Mouse (Mus musculus): ENCODE data around the gene Serpina3n.
"Not testable (repeated sequence)": the region's sequence is repeated elsewhere in the genome, so short reads cannot be mapped to it uniquely, and the experiment has no call there.

Serpina3n gene

GRCm38 (mm10) chr12:104406454-104406885, at the start of gene Serpina3n:
Gene Serpina3n (plus strand): TSS chr12:104406729.
- in situ Hi-C loops (cut with MboI; ENCODE audit: low sequenced_read_pairs), result no loop called here

- in situ Hi-C loops (cut with MboI; ENCODE audit: low sequenced_read_pairs), result no loop called here
Measured at GRCm38 (mm10) chr12:104369986-104370385, 36.5 kb upstream of the Serpina3n start.

- in situ Hi-C loops (cut with MboI; ENCODE audit: low sequenced_read_pairs), result not testable (repeated sequence)
Measured at GRCm38 (mm10) chr12:104377179-104377578, 29.4 kb upstream of the Serpina3n start.

GRCm38 (mm10) chr12:104378351-104378750, 28.2 kb upstream of the Serpina3n start:
- in situ Hi-C loops (cut with MboI; ENCODE audit: low sequenced_read_pairs), result not testable (repeated sequence)

GRCm38 (mm10) chr12:104378815-104379214, 27.7 kb upstream of the Serpina3n start:
- in situ Hi-C loops (cut with MboI; ENCODE audit: low sequenced_read_pairs), result not testable (repeated sequence)

- in situ Hi-C loops (cut with MboI; ENCODE audit: low sequenced_read_pairs), result no loop called here
Measured at GRCm38 (mm10) chr12:104379856-104380255, 26.7 kb upstream of the Serpina3n start.

- in situ Hi-C loops (cut with MboI; ENCODE audit: low sequenced_read_pairs), result not testable (repeated sequence)
Measured at GRCm38 (mm10) chr12:104381071-104381604, 25.4 kb upstream of the Serpina3n start.

- in situ Hi-C loops (cut with MboI; ENCODE audit: low sequenced_read_pairs), result not testable (repeated sequence)
Measured at GRCm38 (mm10) chr12:104385987-104386386, 20.5 kb upstream of the Serpina3n start.

GRCm38 (mm10) chr12:104386878-104387277, 19.7 kb upstream of the Serpina3n start:
- in situ Hi-C loops (cut with MboI; ENCODE audit: low sequenced_read_pairs), result not testable (repeated sequence)

GRCm38 (mm10) chr12:104388477-104388876, 18.1 kb upstream of the Serpina3n start:
- in situ Hi-C loops (cut with MboI; ENCODE audit: low sequenced_read_pairs), result no loop called here

- in situ Hi-C loops (cut with MboI; ENCODE audit: low sequenced_read_pairs), result not testable (repeated sequence)
Measured at GRCm38 (mm10) chr12:104391057-104391456, 15.5 kb upstream of the Serpina3n start.

GRCm38 (mm10) chr12:104403968-104404367, 2.6 kb upstream of the Serpina3n start:
- in situ Hi-C loops (cut with MboI; ENCODE audit: low sequenced_read_pairs), result no loop called here

GRCm38 (mm10) chr12:104412507-104412906, 6.0 kb downstream of the Serpina3n start:
- in situ Hi-C loops (cut with MboI; ENCODE audit: low sequenced_read_pairs), result loop anchor here (10.0 kb wide), 1 partner anchor 428 kb away; the partner anchor contains the start of gene Serpina11

- in situ Hi-C loops (cut with MboI; ENCODE audit: low sequenced_read_pairs), result loop anchor here (10.0 kb wide), 1 partner anchor 430 kb away; the partner anchor contains the start of gene Serpina11
Measured at GRCm38 (mm10) chr12:104414576-104414975, 8.0 kb downstream of the Serpina3n start.

GRCm38 (mm10) chr12:104415625-104416315, 9.2 kb downstream of the Serpina3n start:
- in situ Hi-C loops (cut with MboI; ENCODE audit: low sequenced_read_pairs), result loop anchor here (10.0 kb wide), 1 partner anchor 431 kb away; the partner anchor contains the start of gene Serpina11

- in situ Hi-C loops (cut with MboI; ENCODE audit: low sequenced_read_pairs), result loop anchor here (10.0 kb wide), 1 partner anchor 434 kb away; the partner anchor contains the start of gene Serpina11
Measured at GRCm38 (mm10) chr12:104418340-104419135, 12.0 kb downstream of the Serpina3n start.

GRCm38 (mm10) chr12:104419136-104419462, 12.6 kb downstream of the Serpina3n start:
- in situ Hi-C loops (cut with MboI; ENCODE audit: low sequenced_read_pairs), result loop anchor here (10.0 kb wide), 1 partner anchor 434 kb away; the partner anchor contains the start of gene Serpina11

GRCm38 (mm10) chr12:104422615-104423392, 16.3 kb downstream of the Serpina3n start:
- in situ Hi-C loops (cut with MboI; ENCODE audit: low sequenced_read_pairs), result no loop called here

- in situ Hi-C loops (cut with MboI; ENCODE audit: low sequenced_read_pairs), result loop anchor here (25.0 kb wide), 1 partner anchor 512 kb away; no protein-coding TSS in a partner anchor
Measured at GRCm38 (mm10) chr12:104425591-104425990, 19.1 kb downstream of the Serpina3n start.

GRCm38 (mm10) chr12:104426915-104427314, 20.4 kb downstream of the Serpina3n start:
- in situ Hi-C loops (cut with MboI; ENCODE audit: low sequenced_read_pairs), result loop anchor here (25.0 kb wide), 1 partner anchor 510 kb away; no protein-coding TSS in a partner anchor

All from CH12F3 (cell line).